Mouse (Mus musculus) neutrophil, adult 59 days (primary cell): ENCODE results near the gene Mfsd2a. TPM values are rescaled to one million over a fixed set of nuclear protein-coding genes. Genes with fewer than 3 reads are reported as not detected.

Source experiments
- total RNA-seq, 2 experiments: library from RNA; stranded (reverse); gene quantifications; 1 replicate in 1 of 2; 2 replicates in 1 of 2; pipeline ENCODE4 v1.2.4; 2023

Mfsd2a gene
- total RNA-seq: under 1 TPM in 1 of 2 experiments, not detected in 1; 0.16 TPM

GRCm38 (mm10) chr4:122961100-122961567 is at the start of gene Mfsd2a:
TSS of gene Mfsd2a (minus strand) at chr4:122961188.

DNA sequence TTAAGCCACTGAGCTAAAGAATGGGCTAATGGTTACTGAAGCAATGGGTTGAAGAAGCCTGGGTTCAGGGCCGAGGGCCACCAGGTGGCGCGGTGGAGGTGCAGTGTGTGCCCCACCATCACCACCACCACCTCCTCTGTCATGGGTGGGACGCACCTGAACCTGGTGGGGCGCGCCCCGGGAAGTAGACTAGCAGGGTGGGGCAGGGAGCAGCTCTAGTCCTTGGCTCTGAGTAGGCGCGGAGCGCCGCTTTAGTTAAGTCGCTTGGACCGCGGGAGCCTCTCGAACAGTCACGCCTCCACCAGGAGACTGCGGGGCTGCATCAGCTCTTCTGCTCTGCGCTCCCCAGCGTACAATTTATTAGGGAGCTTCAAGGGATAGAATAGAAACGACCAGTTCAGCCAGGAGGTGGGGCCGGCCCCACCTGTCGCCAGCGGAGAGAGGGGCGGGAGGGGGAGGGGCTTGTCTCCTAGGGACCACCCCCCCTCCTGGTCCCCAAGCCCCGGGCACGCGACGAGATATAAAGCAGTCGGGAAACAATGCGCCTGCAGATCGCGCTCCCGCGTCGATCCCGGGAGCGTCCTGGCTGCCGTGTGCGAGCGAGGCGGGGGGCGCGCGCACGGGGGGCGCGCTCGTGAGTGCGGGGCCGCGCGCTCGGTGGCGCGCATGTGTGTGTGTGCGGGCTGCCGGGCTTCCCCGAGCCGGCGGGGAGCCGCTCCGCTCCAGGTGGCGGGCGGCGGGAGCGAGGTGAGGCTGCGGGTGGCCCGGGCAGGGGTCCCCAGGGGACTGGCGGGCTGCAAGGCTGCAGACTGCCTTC is 34.6 kb upstream of the Mfsd2a start, which contains the start of gene Mycl:
TSS of gene Mycl (plus strand) at position 249 of the 817 bp plus-strand sequence.

Other genes starting within 250 kb of the Mfsd2a start
- 10 to 100 TPM; 43.0 to 52.0 TPM for gene Ppt1, start 124.9 kb downstream of the Mfsd2a start, total RNA-seq
- 100 to 1,000 TPM; 920 to 956 TPM for gene Cap1, start 75.1 kb downstream of the Mfsd2a start, total RNA-seq
- gene Mycl, start 34.5 kb upstream of the Mfsd2a start, total RNA-seq: 1 to 10 TPM in 1 of 2 experiments, under 1 TPM in 1; 0.95 to 2.3 TPM
- 1 to 10 TPM; 4.6 to 5.6 TPM for gene Trit1, start 55.4 kb upstream of the Mfsd2a start, total RNA-seq
- not detected for gene Bmp8b, start 144.0 kb upstream of the Mfsd2a start, total RNA-seq
- gene Oxct2b, start 155.1 kb upstream of the Mfsd2a start, total RNA-seq: not detected
- 10 to 100 TPM; 23.7 to 24.4 TPM for gene Ppie, start 178.8 kb upstream of the Mfsd2a start, total RNA-seq
- not detected for gene Hpcal4, start 222.0 kb upstream of the Mfsd2a start, total RNA-seq
- gene Nt5c1a, start 240.3 kb upstream of the Mfsd2a start, total RNA-seq: not detected